Mouse (Mus musculus) G1E (cell line): Measurements from ENCODE around the gene Sf1.

Experiments
- CTCF ChIP-seq: IDR thresholded peaks from 2 replicates; pipeline ENCODE4 v1.5.1; 2012; ENCODE audit warnings: low read depth, low read length, inconsistent platforms, mixed read lengths
- GATA2 ChIP-seq: IDR thresholded peaks from 2 replicates; pipeline ENCODE4 v1.6.1; 2012; ENCODE audit warnings: low read depth, low read length, inconsistent platforms, borderline replicate concordance

DNA sequence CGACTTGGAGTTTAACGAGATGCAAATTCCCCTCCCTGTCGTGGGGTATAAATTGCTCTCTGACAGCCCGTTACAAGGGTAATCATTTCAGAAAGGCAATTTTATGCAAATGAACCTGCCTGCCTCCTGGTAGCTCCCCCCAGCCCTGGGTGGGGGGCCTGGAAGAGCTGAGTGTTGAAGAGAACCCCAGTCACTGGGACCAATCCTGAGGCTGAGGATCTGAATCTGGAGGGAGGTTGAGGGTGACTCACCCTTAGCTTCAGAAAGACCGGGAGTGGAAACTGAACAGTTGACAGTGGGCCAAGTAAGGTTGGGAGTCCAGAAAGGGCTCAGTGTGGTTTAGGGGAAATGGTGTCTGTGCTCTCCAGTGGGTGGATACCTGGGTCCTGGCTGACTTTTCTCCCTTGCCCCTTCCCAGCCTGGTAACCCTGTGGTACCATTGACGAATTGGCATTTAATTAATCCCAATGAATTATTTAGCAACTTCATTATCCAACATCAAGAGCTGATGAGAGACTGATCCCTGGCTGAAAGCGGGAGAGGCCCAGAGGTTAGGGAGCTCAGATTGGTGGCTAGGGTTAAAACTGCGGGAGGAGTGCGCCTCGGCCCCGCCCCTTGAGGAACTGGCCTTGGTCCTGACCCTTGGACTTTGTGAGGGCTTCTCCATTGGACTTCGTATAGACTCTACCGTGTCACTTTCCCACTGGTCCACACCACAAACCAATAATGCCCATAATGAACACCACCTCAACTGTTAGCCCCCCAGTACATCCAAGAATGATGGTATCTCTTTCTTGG is 63.4 kb downstream of the Sf1 start:
- TF ChIP-seq GATA2 (no peak), CTCF (no peak)
